Mouse (Mus musculus) embryonic fibroblast, embryonic 13.5 days (primary cell): Measurements from ENCODE around the gene Crb1.

Experiments
- CTCF ChIP-seq: IDR thresholded peaks from 2 replicates; pipeline ENCODE4 v1.5.1; 2011; ENCODE audit warnings: mild to moderate bottlenecking, control low read depth, low read length, moderate library complexity, borderline replicate concordance; ENCODE audit not compliant: insufficient read depth
- POLR2A ChIP-seq: IDR thresholded peaks from 2 replicates; pipeline ENCODE4 v1.6.1; 2011; ENCODE audit warnings: low read depth, mild to moderate bottlenecking, control low read depth, low read length, moderate library complexity

GRCm38 (mm10) chr1:139236794-139237193 lies 140.1 kb downstream of the Crb1 start:
- TF ChIP-seq CTCF, result no peak
- no peak for TF ChIP-seq POLR2A
